Mouse (Mus musculus) forebrain, embryonic 12.5 days (tissue): ENCODE data around the gene Odf2l. TPM values are rescaled to one million over a fixed set of nuclear protein-coding genes. Genes with fewer than 3 reads are reported as not detected.

Experiments
- ATAC-seq: fragments of 200-750 bp; cut with Nextera tagmentation; 2 replicates; pipeline ENCODE4 v1.8.0; 2017; ENCODE audit warnings: moderate TSS enrichment; ENCODE audit not compliant: low FRiP score
- H3K27ac ChIP-seq: fragments of 300-500 bp; sonication (generic); 2 replicates; pipeline ENCODE4 v1.5.1; 2016; ENCODE audit warnings: mild to moderate bottlenecking
- H3K27me3 ChIP-seq: fragments of 300-500 bp; sonication (generic); 2 replicates; pipeline ENCODE4 v1.6.1; 2016; ENCODE audit warnings: mild to moderate bottlenecking
- H3K36me3 ChIP-seq: fragments of 300-500 bp; sonication (generic); replicated peaks from 2 replicates; pipeline ENCODE4 v1.6.1; 2016; ENCODE audit warnings: mild to moderate bottlenecking
- H3K4me1 ChIP-seq: fragments of 300-500 bp; sonication (generic); 2 replicates; pipeline ENCODE4 v1.6.1; 2016
- H3K4me2 ChIP-seq: fragments of 300-500 bp; sonication (generic); 2 replicates; pipeline ENCODE4 v1.6.1; 2016; ENCODE audit warnings: mild to moderate bottlenecking, moderate library complexity
- H3K4me3 ChIP-seq: fragments of 300-500 bp; sonication (generic); replicated peaks from 2 replicates; pipeline ENCODE4 v1.5.1; 2016; ENCODE audit warnings: mild to moderate bottlenecking
- H3K9ac ChIP-seq: fragments of 300-500 bp; sonication (generic); 2 replicates; pipeline ENCODE4 v1.6.1; 2016; ENCODE audit warnings: mild to moderate bottlenecking
- H3K9me3 ChIP-seq: fragments of 300-500 bp; sonication (generic); 2 replicates; pipeline ENCODE4 v1.6.1; 2016
- WGBS: fragments of 180-500 bp; shearing (Covaris S2); methylation state at CpG from one replicate; pipeline ENCODE4 v1.1.7; 2016; 5-methylcytosine and 5-hydroxymethylcytosine counted together
- polyA plus RNA-seq: library from polyadenylated mRNA; unstranded; fragments of >200 nt; fragmentation: Nextera tagmentation; extraction: Ambion mirVana; gene quantifications from 2 replicates; pipeline ENCODE4 v1.2.1, GENCODE M21; 2016

The Odf2l gene
- polyA plus RNA-seq: 31.3 and 31.7 TPM in 2 replicates

DNA sequence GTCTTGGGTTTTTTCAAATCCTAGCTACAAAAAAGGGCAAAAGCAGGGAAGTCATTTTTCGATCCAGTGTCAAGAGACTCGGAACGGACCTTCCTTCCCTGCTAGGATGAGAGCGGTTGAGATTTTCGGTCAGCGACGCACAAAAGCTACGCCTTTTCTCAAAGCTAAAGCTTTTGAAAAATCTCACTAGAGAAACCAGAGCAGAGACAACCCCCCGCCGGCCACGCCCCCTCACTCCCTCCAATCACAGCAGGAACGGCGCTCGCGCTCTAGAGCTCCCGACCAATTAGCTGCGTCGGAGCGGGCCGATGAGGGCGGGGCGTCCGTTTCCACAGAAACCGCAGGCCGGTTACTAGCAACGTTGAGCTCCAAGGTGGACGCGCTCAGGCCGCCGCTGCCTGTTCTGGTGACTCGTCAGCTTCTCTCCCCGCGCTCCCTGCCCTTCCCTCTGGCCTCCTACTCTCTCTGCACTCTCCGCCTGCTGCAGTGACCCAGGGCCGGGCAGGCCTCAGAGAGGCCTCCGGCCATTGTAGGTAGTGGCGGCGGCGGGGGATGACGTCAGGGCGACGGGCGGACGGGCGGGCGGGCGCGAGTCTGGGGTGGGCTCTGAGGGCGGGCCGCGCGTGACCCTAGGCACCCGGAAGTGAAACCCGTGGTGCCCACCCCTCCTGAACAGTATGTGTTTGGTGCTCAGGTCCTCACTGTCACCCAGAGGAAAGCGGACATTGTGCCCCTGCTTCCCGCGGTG is at the start of gene Odf2l:
TSS of gene Odf2l (plus strand) at position 335 of the 748 bp plus-strand sequence.
- Histone ChIP-seq H3K4me2 (peak within 1 kb of the TSS; percentile 69), H3K4me3 (peak within 1 kb of the TSS; percentile 73), H3K9me3 (no peaks in the 10 kb centered on the region), H3K27ac (peak within 1 kb of the TSS; percentile 98), H3K36me3 (no peaks in the 10 kb centered on the region), H3K9ac (peak within 1 kb of the TSS; percentile 86), H3K4me1 (peaks cover 16% of the 10 kb centered on the region), H3K27me3 (no peaks in the 10 kb centered on the region)
- ATAC-seq: peak; percentile 99
- WGBS: 1% methylated on average over 57 of the region's 57 CpGs

- 87% methylated on average over 4 of the region's 4 CpGs for WGBS
- no peaks in the 10 kb centered on the region for H3K27me3 ChIP-seq
- no peaks in the 10 kb centered on the region for H3K36me3 ChIP-seq
- H3K4me1 ChIP-seq: no peaks in the 10 kb centered on the region
- H3K9me3 ChIP-seq: no peaks in the 10 kb centered on the region
- no peak overlapping the region for H3K9ac ChIP-seq
- no peak overlapping the region for H3K4me3 ChIP-seq
- no peak for ATAC-seq
- H3K27ac ChIP-seq: no peak overlapping the region
- no peak overlapping the region for H3K4me2 ChIP-seq
Measured at GRCm38 (mm10) chr3:145068964-145069363, 49.4 kb upstream of the Odf2l start.

- H3K4me2 ChIP-seq: no peak overlapping the region
- no peaks in the 10 kb centered on the region for H3K9me3 ChIP-seq
- H3K27me3 ChIP-seq: no peaks in the 10 kb centered on the region
- WGBS: 92% methylated on average over 3 of the region's 3 CpGs
- H3K27ac ChIP-seq: no peak overlapping the region
- no peak overlapping the region for H3K9ac ChIP-seq
- ATAC-seq: no peak
- H3K36me3 ChIP-seq: no peaks in the 10 kb centered on the region
- H3K4me1 ChIP-seq: no peaks in the 10 kb centered on the region
- no peak overlapping the region for H3K4me3 ChIP-seq
Measured at GRCm38 (mm10) chr3:145072339-145072738, 46.0 kb upstream of the Odf2l start.

DNA sequence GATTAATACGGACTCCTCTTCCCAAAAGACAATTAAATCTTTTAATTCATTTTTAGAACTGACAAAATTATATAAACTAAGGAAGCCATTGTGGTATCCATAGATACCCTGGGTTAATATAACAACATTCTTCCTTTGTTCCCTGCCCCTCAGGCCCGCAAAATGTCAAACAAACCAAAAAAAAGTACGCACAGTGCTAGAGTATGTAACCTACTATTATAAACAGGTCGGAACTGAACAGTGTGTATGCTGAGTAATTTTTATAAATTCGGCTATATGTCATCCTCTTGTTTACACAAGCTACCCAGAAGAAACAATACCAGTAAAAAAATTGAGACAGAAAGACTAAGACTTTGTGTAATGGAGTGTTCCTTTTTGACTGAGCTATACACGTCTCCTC is 40.0 kb upstream of the Odf2l start:
- Histone ChIP-seq H3K36me3 (no peaks in the 10 kb centered on the region), H3K9ac (no peak overlapping the region), H3K4me2 (no peak overlapping the region), H3K4me1 (no peaks in the 10 kb centered on the region), H3K4me3 (no peak overlapping the region), H3K9me3 (no peaks in the 10 kb centered on the region), H3K27ac (no peak overlapping the region), H3K27me3 (no peaks in the 10 kb centered on the region)
- WGBS: 87% methylated on average over 6 of the region's 6 CpGs
- no peak for ATAC-seq

- Histone ChIP-seq H3K4me2 (no peak overlapping the region), H3K27ac (no peak overlapping the region), H3K27me3 (no peaks in the 10 kb centered on the region), H3K36me3 (no peaks in the 10 kb centered on the region), H3K9me3 (no peaks in the 10 kb centered on the region), H3K4me3 (no peak overlapping the region), H3K9ac (no peak overlapping the region), H3K4me1 (no peaks in the 10 kb centered on the region)
- WGBS: 86% methylated on average over 8 of the region's 8 CpGs
- ATAC-seq: no peak
Measured at GRCm38 (mm10) chr3:145080904-145081303, 37.5 kb upstream of the Odf2l start.

- no peak overlapping the region for H3K27ac ChIP-seq
- no peak overlapping the region for H3K4me3 ChIP-seq
- H3K4me2 ChIP-seq: no peak overlapping the region
- H3K36me3 ChIP-seq: no peaks in the 10 kb centered on the region
- no peaks in the 10 kb centered on the region for H3K4me1 ChIP-seq
- H3K27me3 ChIP-seq: no peaks in the 10 kb centered on the region
- whole genome bisulfite sequencing: 92% methylated on average over 1 of the region's 1 CpGs
- H3K9ac ChIP-seq: no peak overlapping the region
- ATAC-seq: no peak
- no peaks in the 10 kb centered on the region for H3K9me3 ChIP-seq
Measured at GRCm38 (mm10) chr3:145083081-145083480, 35.3 kb upstream of the Odf2l start.

DNA sequence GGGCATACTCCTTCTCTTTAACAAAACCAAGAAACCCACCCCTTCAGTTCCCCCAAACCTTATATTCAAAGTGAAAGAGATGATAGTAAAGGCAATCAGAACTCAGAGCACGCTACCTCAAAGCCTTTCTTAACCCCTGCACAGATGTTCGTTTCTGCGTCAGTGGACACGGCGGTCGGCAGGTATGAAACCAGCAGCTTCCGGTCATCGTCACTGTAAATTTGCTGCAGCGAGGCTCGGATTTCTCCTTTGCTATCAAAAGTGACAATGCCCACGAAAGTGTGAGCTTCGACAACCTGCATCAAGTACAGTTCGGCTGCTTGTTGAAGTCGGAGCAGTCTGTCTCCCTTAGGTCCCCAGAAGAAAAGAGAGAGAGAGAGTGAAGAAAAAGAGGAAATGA is 32.2 kb upstream of the Odf2l start:
- Histone ChIP-seq H3K27ac (no peak overlapping the region), H3K4me1 (no peaks in the 10 kb centered on the region), H3K4me3 (no peak overlapping the region), H3K9me3 (no peaks in the 10 kb centered on the region), H3K4me2 (no peak overlapping the region), H3K9ac (no peak overlapping the region), H3K27me3 (no peaks in the 10 kb centered on the region), H3K36me3 (no peaks in the 10 kb centered on the region)
- no peak for ATAC-seq
- WGBS: 95% methylated on average over 14 of the region's 14 CpGs

GRCm38 (mm10) chr3:145087857-145088598 is 30.4 kb upstream of the Odf2l start:
- Histone ChIP-seq H3K27ac (no peak overlapping the region), H3K9ac (no peak overlapping the region), H3K27me3 (no peaks in the 10 kb centered on the region), H3K4me1 (no peaks in the 10 kb centered on the region), H3K36me3 (no peaks in the 10 kb centered on the region), H3K4me2 (no peak overlapping the region), H3K4me3 (no peak overlapping the region), H3K9me3 (no peaks in the 10 kb centered on the region)
- WGBS: 78% methylated on average over 8 of the region's 8 CpGs
- no peak for ATAC-seq

DNA sequence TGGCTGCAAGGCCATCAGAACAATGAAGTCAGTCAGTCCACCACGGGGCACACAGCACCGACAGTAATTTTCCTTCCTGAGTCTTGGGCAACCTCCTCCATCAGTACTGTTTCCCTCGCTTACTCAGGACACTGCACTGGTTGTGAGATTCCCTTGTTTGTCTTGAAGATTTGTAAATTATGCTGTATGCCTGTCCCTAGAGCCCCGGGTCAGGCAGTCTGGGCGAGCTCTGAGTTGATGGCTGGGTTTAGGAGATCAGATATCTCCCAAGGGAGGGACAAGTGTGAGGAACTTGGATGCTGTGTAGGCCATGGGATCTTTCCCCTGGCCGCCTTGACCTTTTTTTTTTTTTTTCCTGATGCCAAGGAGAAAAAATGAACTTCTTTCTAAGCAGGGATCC is 19.1 kb upstream of the Odf2l start, which contains the start of gene Clca2:
TSS of gene Clca2 (minus strand) at position 153 of the 400 bp plus-strand sequence.
- WGBS: 87% methylated on average over 6 of the region's 6 CpGs
- Histone ChIP-seq H3K4me2 (no peak within 1 kb of the TSS), H3K4me1 (no peaks in the 10 kb centered on the region), H3K27me3 (no peaks in the 10 kb centered on the region), H3K9ac (no peak within 1 kb of the TSS), H3K4me3 (no peak within 1 kb of the TSS), H3K9me3 (no peaks in the 10 kb centered on the region), H3K36me3 (no peaks in the 10 kb centered on the region), H3K27ac (no peak within 1 kb of the TSS)
- ATAC-seq: no peak

GRCm38 (mm10) chr3:145101891-145102555 is 16.4 kb upstream of the Odf2l start:
- no peak overlapping the region for H3K27ac ChIP-seq
- 88% methylated on average over 9 of the region's 9 CpGs for WGBS
- H3K9me3 ChIP-seq: no peaks in the 10 kb centered on the region
- no peak overlapping the region for H3K4me2 ChIP-seq
- no peak overlapping the region for H3K4me3 ChIP-seq
- H3K36me3 ChIP-seq: no peaks in the 10 kb centered on the region
- H3K27me3 ChIP-seq: no peaks in the 10 kb centered on the region
- no peak for ATAC-seq
- no peak overlapping the region for H3K9ac ChIP-seq
- no peaks in the 10 kb centered on the region for H3K4me1 ChIP-seq

DNA sequence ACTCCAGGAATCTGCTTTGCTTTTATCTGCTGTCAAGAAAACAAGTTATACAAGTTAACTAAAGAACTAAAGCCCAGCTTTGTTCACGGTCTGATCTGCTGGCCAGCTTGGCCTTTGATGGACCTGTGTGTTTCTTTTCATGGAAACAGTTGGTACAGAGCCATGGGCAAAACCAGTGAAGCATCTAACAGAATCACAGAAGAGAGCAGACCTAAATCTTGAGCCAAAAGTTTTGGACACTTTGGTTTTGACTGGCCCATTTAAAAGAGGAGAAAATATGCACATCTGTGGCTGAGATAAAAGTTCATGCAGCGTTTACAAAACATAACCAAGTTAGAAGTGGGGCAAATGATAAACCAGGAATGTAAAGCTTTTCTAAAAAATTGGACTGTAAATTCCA is 15.1 kb upstream of the Odf2l start:
- no peak for ATAC-seq
- Histone ChIP-seq H3K9ac (no peak overlapping the region), H3K36me3 (no peaks in the 10 kb centered on the region), H3K4me2 (no peak overlapping the region), H3K4me3 (no peak overlapping the region), H3K27me3 (no peaks in the 10 kb centered on the region), H3K9me3 (no peaks in the 10 kb centered on the region), H3K27ac (no peak overlapping the region), H3K4me1 (no peaks in the 10 kb centered on the region)
- 82% methylated on average over 2 of the region's 2 CpGs for WGBS

DNA sequence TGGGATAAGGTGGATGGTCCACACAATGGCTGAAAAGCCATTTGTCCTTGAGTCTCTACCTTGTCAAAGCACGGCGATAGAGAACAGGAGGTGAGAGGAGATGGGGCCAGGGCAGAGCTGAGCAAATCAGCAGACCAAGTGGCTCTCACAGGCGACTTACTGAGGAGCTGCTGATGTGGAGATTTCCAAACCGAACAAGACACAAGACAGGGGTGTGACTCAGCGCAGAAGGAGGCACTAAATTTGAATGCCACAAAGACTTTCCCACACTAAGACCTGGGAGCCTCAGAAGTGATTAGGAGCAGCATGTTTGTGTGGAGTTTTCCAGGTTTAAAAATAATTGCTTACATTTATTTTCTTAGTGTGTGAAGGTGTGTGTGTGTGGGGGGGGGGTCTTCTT is 14.6 kb upstream of the Odf2l start:
- Histone ChIP-seq H3K4me1 (no peaks in the 10 kb centered on the region), H3K27me3 (no peaks in the 10 kb centered on the region), H3K36me3 (no peaks in the 10 kb centered on the region), H3K4me2 (no peak overlapping the region), H3K27ac (no peak overlapping the region), H3K4me3 (no peak overlapping the region), H3K9me3 (no peaks in the 10 kb centered on the region), H3K9ac (no peak overlapping the region)
- ATAC-seq: no peak
- 76% methylated on average over 5 of the region's 5 CpGs for WGBS
